Mouse (Mus musculus): ENCODE results near the gene Pla2g2e. TPM values are rescaled to one million over a fixed set of nuclear protein-coding genes. Genes with fewer than 3 reads are reported as not detected.
"Not testable (repeated sequence)": the region's sequence is repeated elsewhere in the genome, so short reads cannot be mapped to it uniquely, and the experiment has no call there.

Gene Pla2g2e
- total RNA-seq, 1 experiment from 2014 or later, result 1.5 TPM

- peak; percentile 88 for DNase-seq
Observed at GRCm38 (mm10) chr4:138884261-138884660, 6.5 kb downstream of the Pla2g2e start.

- DNase-seq, result no peak
Observed at GRCm38 (mm10) chr4:138889165-138889564, 11.4 kb downstream of the Pla2g2e start.

- DNase-seq, result no peak
Observed at GRCm38 (mm10) chr4:138889635-138890034, 11.9 kb downstream of the Pla2g2e start.

- DNase-seq, result no peak
Observed at GRCm38 (mm10) chr4:138892655-138893054, 14.9 kb downstream of the Pla2g2e start.

GRCm38 (mm10) chr4:138893789-138894188 is 16.0 kb downstream of the Pla2g2e start:
- not testable (repeated sequence) for DNase-seq

- DNase-seq, result no peak
Observed at GRCm38 (mm10) chr4:138899361-138899760, 21.6 kb downstream of the Pla2g2e start.

- no peak for DNase-seq
Observed at GRCm38 (mm10) chr4:138905624-138906337, 28.0 kb downstream of the Pla2g2e start.

- DNase-seq, result peak; percentile 60
Observed at GRCm38 (mm10) chr4:138913141-138913787, 35.5 kb downstream of the Pla2g2e start.

- DNase-seq, result peak; percentile 93
Observed at GRCm38 (mm10) chr4:138913797-138914196, 36.1 kb downstream of the Pla2g2e start, which contains the start of gene Otud3. Otud3 (minus strand) TSS chr4:138913945.

GRCm38 (mm10) chr4:138917282-138917681 is 39.5 kb downstream of the Pla2g2e start:
- no peak for DNase-seq

GRCm38 (mm10) chr4:138921254-138922130 is 43.8 kb downstream of the Pla2g2e start:
- DNase-seq, result no peak

GRCm38 (mm10) chr4:138922131-138922459 is 44.4 kb downstream of the Pla2g2e start:
- peak; percentile 96 for DNase-seq

GRCm38 (mm10) chr4:138925561-138925960 is 47.8 kb downstream of the Pla2g2e start:
- no peak for DNase-seq

Other genes starting within 250 kb of the Pla2g2e start
- not detected in 2 replicates for gene Vwa5b1, start 242.1 kb upstream of the Pla2g2e start, total RNA-seq (2021)
- gene Pla2g2c, start 153.2 kb upstream of the Pla2g2e start, total RNA-seq (2021), result 0.24 TPM in 1 of 2 replicates, not detected in the other
- gene Ubxn10, start 140.8 kb upstream of the Pla2g2e start, total RNA-seq (2021), result 1.1 and 2.0 TPM in 2 replicates
- 19.2 and 21.7 TPM in 2 replicates for gene Pla2g2f, start 120.3 kb upstream of the Pla2g2e start, total RNA-seq (2021)
- 2.2 and 2.8 TPM in 2 replicates for gene Pla2g2d, start 102.2 kb upstream of the Pla2g2e start, total RNA-seq (2021)
- 10.5 and 17.1 TPM in 2 replicates for gene Pla2g5, start 14.5 kb upstream of the Pla2g2e start, total RNA-seq (2021)
- gene Gm13030, start 4.0 kb upstream of the Pla2g2e start, total RNA-seq (2021), result not detected in 2 replicates
- 11.7 and 13.5 TPM in 2 replicates for gene Otud3, start 36.0 kb downstream of the Pla2g2e start, total RNA-seq (2021)
- not detected in 2 replicates for gene Rnf186, start 89.2 kb downstream of the Pla2g2e start, total RNA-seq (2021)
- gene Tmco4, start 94.9 kb downstream of the Pla2g2e start, total RNA-seq (2021), result 16.0 and 16.7 TPM in 2 replicates
- gene Htr6, start 197.6 kb downstream of the Pla2g2e start, total RNA-seq (2021), result 0.33 and 0.52 TPM in 2 replicates
- gene Nbl1, start 215.1 kb downstream of the Pla2g2e start, total RNA-seq (2021), result 20.3 and 21.4 TPM in 2 replicates